Mouse (Mus musculus) embryonic facial prominence, embryonic 12.5 days (tissue): ENCODE measurements around the gene Cyfip2. TPM values are rescaled to one million over a fixed set of nuclear protein-coding genes. Genes with fewer than 3 reads are reported as not detected.

Source experiments
- ATAC-seq: fragments of 200-750 bp; cut with Nextera tagmentation; 2 replicates; pipeline ENCODE4 v1.8.0; 2017; ENCODE audit not compliant: insufficient number of reproducible peaks, insufficient read depth, low FRiP score, low TSS enrichment
- H3K27ac ChIP-seq: fragments of 300-500 bp; sonication (generic); 2 replicates; pipeline ENCODE4 v1.5.1; 2016; ENCODE audit warnings: mild to moderate bottlenecking
- H3K27me3 ChIP-seq: fragments of 300-500 bp; sonication (generic); 2 replicates; pipeline ENCODE4 v1.6.1; 2016; ENCODE audit warnings: mild to moderate bottlenecking, moderate library complexity
- H3K36me3 ChIP-seq: fragments of 300-500 bp; sonication (generic); 2 replicates; pipeline ENCODE4 v1.6.1; 2016; ENCODE audit warnings: mild to moderate bottlenecking
- H3K4me1 ChIP-seq: fragments of 300-500 bp; sonication (generic); 2 replicates; pipeline ENCODE4 v1.6.1; 2016
- H3K4me2 ChIP-seq: fragments of 300-500 bp; sonication (generic); replicated peaks from 2 replicates; pipeline ENCODE4 v1.6.1; 2016; ENCODE audit warnings: mild to moderate bottlenecking, moderate library complexity
- H3K4me3 ChIP-seq: fragments of 300-500 bp; sonication (generic); 2 replicates; pipeline ENCODE4 v1.5.1; 2016; ENCODE audit warnings: mild to moderate bottlenecking
- H3K9ac ChIP-seq: fragments of 300-500 bp; sonication (generic); 2 replicates; pipeline ENCODE4 v1.6.1; 2016; ENCODE audit warnings: mild to moderate bottlenecking, moderate library complexity
- H3K9me3 ChIP-seq: fragments of 300-500 bp; sonication (generic); 2 replicates; pipeline ENCODE4 v1.6.1; 2016; ENCODE audit warnings: mild to moderate bottlenecking, moderate library complexity
- WGBS: fragments of 180-500 bp; shearing (Covaris S2); methylation state at CpG from one replicate; pipeline ENCODE4 v1.1.7; 2016; 5-methylcytosine and 5-hydroxymethylcytosine counted together
- polyA plus RNA-seq: library from polyadenylated mRNA; unstranded; fragments of >200 nt; fragmentation: Nextera tagmentation; extraction: Ambion mirVana; gene quantifications from 2 replicates; pipeline ENCODE4 v1.2.1, GENCODE M21; 2016

The Cyfip2 gene
- polyA plus RNA-seq, 1 experiment from 2014 or later, result 16.0 TPM

DNA sequence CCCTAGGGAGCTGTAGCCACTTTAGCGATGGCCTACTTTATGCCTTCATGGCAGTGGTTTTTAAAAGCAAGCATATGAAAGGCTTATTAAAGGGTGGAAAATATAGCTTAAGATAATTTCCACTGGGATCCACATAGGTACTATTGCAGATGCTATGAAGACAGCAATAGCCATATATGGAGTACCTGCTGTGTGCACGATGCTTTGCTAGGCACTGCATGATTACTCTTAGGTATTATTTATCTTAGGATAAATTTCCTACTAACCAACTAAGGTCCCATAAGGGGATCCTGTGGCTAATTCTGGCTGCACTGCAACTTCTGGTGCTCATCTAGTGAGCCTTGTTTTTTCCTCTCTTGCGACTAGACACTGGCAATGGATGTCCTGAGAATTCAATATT, 64.3 kb downstream of the Cyfip2 start:
- Histone ChIP-seq H3K36me3 (peaks cover 7% of the 10 kb centered on the region; the same call in 1 of the 2 replicates), H3K4me3 (no peak overlapping the region), H3K9ac (no peak overlapping the region), H3K9me3 (no peaks in the 10 kb centered on the region), H3K27ac (no peak overlapping the region), H3K27me3 (no peaks in the 10 kb centered on the region), H3K4me2 (no peak overlapping the region), H3K4me1 (no peaks in the 10 kb centered on the region)
- no peak for ATAC-seq
- 89% methylated on average over 3 of the region's 3 CpGs for whole genome bisulfite sequencing

DNA sequence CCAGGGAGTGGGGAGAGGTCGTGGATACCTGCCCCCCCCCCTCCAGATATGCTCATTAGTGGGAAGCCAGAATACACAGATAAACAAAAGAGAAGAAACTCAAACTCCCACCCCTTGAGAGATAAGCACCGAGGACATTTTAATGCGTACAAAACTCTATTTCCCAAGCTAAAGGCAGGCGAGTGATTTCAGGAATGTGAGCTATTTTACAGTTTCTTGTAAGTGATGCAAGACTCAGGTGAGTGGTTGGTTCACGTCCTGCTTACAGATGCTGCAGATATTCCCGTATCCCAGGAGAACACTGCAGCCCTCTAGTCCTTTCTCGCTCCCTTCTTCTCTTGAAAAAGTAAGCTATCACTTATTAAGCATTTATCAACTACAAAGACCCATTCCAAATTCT, 66.3 kb downstream of the Cyfip2 start:
- WGBS, result 73% methylated on average over 7 of the region's 7 CpGs
- no peak for ATAC-seq
- peaks cover 7% of the 10 kb centered on the region; the same call in 1 of the 2 replicates for H3K36me3 ChIP-seq
- no peaks in the 10 kb centered on the region for H3K4me1 ChIP-seq
- H3K9ac ChIP-seq, result no peak overlapping the region
- H3K9me3 ChIP-seq, result no peaks in the 10 kb centered on the region
- no peak overlapping the region for H3K4me3 ChIP-seq
- no peak overlapping the region for H3K27ac ChIP-seq
- no peaks in the 10 kb centered on the region for H3K27me3 ChIP-seq
- H3K4me2 ChIP-seq, result no peak overlapping the region

DNA sequence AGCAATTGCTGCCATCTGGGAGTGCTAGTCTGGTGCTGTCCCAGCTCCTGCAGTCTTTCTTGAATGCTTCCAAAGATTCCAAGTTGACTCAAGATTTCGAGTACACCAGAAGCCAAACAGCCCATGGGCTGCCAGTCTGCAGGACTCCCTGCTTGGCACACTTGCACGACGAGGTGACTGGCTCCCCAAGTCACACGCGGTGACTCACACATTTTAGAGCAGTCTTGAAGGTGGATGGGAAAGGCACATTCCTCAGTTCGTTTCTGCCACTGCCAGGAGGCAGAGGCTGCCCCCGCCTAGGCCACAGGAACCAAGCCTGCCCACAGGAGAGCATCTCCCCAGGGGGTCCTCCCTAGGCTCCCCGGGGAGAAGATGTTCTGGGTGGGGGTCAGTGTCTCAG, 66.7 kb downstream of the Cyfip2 start:
- Histone ChIP-seq H3K36me3 (peaks cover 7% of the 10 kb centered on the region; the same call in 1 of the 2 replicates), H3K27me3 (no peaks in the 10 kb centered on the region), H3K4me2 (no peak overlapping the region), H3K4me1 (no peaks in the 10 kb centered on the region), H3K27ac (no peak overlapping the region), H3K9me3 (no peaks in the 10 kb centered on the region), H3K9ac (no peak overlapping the region), H3K4me3 (no peak overlapping the region)
- WGBS, result 72% methylated on average over 8 of the region's 8 CpGs
- ATAC-seq, result no peak

DNA sequence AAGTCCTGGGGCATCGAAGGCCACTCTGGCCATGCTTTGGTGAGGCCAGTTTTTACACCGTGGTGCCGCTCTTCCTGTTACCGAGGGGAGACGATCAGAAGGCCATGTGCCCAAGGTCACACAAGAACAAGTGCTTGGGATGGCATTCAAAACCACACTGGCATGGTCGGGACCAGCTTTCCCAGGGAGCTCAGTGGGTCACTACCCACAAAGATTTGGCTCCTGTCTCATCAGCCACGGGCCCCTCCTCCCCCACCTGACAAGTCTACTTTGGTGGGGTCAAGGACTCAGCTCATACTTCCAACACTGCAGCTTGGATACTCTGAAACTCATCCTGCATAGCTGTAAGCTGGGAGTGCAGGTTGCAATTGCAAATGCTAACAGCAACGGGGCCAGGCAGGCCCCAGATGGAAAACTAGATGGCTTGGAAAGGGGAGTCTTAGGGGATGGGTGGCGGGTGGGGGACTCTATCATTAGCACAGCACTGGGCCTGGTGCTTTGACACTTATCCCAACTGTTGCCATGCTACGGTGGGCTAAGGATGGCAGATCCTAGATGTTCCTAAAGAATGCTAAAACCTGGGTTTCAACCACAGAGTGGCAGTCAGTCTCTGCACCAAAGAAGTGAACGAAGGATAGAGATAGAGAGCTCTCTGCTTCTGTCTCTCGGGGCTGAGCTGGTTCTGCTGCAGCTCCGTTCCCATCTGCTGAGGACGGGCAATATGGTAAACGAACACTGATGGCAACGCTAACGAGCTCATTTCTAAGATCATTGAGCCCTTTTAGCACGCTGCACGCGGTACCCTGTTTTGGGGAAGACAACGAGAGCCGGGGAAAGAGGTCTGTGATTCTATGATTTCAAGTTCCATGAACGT, 67.7 kb downstream of the Cyfip2 start:
- Histone ChIP-seq H3K36me3 (peaks cover 7% of the 10 kb centered on the region; the same call in 1 of the 2 replicates), H3K9ac (no peak overlapping the region), H3K4me2 (no peak overlapping the region), H3K27ac (no peak overlapping the region), H3K4me3 (no peak overlapping the region), H3K4me1 (no peaks in the 10 kb centered on the region), H3K9me3 (no peaks in the 10 kb centered on the region), H3K27me3 (no peaks in the 10 kb centered on the region)
- no peak for ATAC-seq
- 88% methylated on average over 23 of the region's 23 CpGs for WGBS

DNA sequence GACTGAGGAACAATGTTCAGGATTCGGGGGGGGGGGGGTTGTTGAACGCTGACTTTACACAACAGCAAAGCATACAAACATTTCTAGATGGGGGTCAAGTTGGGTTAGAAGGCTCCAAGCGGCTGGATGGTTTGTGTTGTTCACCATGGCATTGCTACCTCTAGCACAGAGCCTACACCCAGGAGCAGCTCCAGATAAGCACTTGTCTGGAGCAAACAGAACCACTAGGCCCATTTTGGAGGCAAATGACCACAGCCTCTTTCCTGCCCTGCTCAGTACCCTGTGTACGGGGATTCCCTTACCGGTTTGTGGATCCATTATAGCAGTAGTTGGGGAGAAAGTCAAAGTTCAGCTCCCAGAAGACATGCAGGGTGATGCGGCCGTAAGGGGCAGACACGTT, 70.7 kb downstream of the Cyfip2 start:
- Histone ChIP-seq H3K4me1 (no peaks in the 10 kb centered on the region), H3K4me3 (no peak overlapping the region), H3K9ac (no peak overlapping the region), H3K27ac (no peak overlapping the region), H3K36me3 (peaks cover 2% of the 10 kb centered on the region; the same call in 1 of the 2 replicates), H3K4me2 (no peak overlapping the region), H3K27me3 (no peaks in the 10 kb centered on the region), H3K9me3 (no peaks in the 10 kb centered on the region)
- ATAC-seq, result no peak
- 88% methylated on average over 8 of the region's 8 CpGs for WGBS

DNA sequence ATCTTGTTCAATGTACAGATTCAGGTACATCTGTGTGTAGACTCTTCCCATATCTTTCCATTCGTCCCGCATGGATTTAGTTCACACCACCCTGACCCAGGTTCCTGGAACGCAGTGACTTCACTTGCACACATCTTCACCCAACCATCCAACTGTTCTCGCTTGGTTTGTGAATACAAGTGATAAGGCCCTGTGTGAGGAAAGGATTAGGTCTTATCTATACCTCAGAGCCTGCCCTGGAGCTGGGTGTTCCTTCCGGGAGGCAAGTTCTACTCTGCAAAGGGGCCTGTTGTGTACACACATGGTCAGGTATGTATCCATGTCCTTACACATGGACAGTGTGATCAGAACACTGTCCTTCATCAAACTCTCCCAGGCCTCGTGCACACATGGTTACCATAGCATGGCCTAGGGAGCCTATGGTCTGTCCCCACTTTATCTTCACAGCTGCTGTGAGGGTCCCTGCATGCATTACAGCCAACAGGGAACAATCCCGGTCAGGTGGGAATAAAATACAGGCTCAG, 71.4 kb downstream of the Cyfip2 start:
- H3K27ac ChIP-seq, result no peak overlapping the region
- no peak for ATAC-seq
- H3K9me3 ChIP-seq, result no peaks in the 10 kb centered on the region
- H3K9ac ChIP-seq, result no peak overlapping the region
- no peak overlapping the region for H3K4me2 ChIP-seq
- no peaks in the 10 kb centered on the region; the same call in 1 of the 2 replicates for H3K36me3 ChIP-seq
- no peak overlapping the region for H3K4me3 ChIP-seq
- H3K4me1 ChIP-seq, result no peaks in the 10 kb centered on the region
- H3K27me3 ChIP-seq, result no peaks in the 10 kb centered on the region
- WGBS, result 90% methylated on average over 7 of the region's 7 CpGs

DNA sequence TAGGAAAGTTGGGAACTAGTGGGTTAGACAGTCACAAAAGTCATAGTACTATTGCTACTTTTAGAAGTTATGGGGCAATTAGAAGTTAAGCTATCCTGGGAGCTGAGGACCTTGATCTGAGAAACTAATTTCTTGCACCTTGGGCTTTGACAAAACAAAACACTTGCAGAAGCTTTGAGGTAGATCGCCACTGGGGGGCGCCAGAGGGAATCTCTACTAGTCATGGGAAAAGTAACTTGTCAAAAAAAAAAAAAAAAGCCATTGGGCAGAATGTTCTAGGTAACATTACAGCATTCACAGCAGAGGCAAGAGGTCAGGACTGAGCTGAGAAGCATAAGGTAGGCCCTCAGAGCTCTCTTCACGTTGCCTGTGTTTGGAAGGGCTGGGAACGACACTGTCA, 75.7 kb downstream of the Cyfip2 start:
- Histone ChIP-seq H3K9ac (no peak overlapping the region), H3K4me1 (no peaks in the 10 kb centered on the region), H3K4me3 (no peak overlapping the region), H3K36me3 (no peaks in the 10 kb centered on the region; the same call in 1 of the 2 replicates), H3K27ac (no peak overlapping the region), H3K27me3 (no peaks in the 10 kb centered on the region), H3K4me2 (no peak overlapping the region), H3K9me3 (no peaks in the 10 kb centered on the region)
- ATAC-seq, result no peak
- WGBS, result 42% methylated on average over 4 of the region's 4 CpGs

DNA sequence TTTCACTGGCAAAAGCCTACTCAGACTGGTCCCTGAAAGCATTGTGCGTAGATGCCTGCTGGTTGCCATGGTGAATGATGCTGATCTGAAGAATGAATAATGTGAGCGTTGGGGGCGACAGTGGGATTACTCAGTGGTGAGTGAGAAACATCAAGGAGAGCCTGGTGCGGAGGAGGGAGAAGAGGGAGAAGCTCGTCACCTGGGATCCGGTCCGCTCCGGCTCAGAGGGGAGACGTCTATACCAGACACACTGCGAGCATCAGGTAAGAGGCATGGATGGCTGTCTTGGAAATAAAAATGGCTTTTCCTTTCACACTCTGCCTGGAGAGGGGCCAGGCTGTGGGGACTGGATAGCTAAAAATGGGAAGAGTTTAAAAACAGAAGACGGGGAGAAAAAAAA, 77.3 kb downstream of the Cyfip2 start, which contains the start of gene Fndc9:
TSS of gene Fndc9 (plus strand) at position 198 of the 400 bp plus-strand sequence.
- 79% methylated on average over 11 of the region's 11 CpGs for WGBS
- Histone ChIP-seq H3K36me3 (no peaks in the 10 kb centered on the region; the same call in 1 of the 2 replicates), H3K4me2 (no peak within 1 kb of the TSS), H3K27me3 (no peaks in the 10 kb centered on the region), H3K27ac (no peak within 1 kb of the TSS), H3K9me3 (no peaks in the 10 kb centered on the region), H3K4me1 (no peaks in the 10 kb centered on the region), H3K9ac (no peak within 1 kb of the TSS), H3K4me3 (no peak within 1 kb of the TSS)
- ATAC-seq, result no peak

DNA sequence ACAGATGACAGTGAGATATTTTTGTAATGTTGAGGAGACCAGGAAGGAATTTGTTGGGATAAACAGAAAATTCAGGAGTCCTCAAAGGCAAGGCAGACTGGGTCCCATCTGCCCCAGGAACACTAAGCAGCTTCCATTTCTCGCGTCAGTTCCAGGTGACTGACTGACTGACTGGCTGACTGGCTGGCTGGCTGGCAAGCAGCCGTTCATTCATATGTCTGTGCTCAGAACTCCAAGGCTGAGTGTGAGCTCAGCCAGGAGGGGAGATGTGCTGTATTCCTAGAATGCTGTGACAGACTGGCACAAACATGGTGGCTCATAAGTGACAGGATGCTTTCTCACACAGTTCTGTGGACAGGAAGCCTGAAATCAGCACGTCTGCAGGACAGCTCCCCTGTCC, 78.7 kb downstream of the Cyfip2 start:
- Histone ChIP-seq H3K4me3 (no peak overlapping the region), H3K27me3 (no peaks in the 10 kb centered on the region), H3K36me3 (no peaks in the 10 kb centered on the region), H3K9ac (no peak overlapping the region), H3K4me1 (no peaks in the 10 kb centered on the region), H3K27ac (no peak overlapping the region), H3K9me3 (no peaks in the 10 kb centered on the region), H3K4me2 (no peak overlapping the region)
- ATAC-seq, result no peak
- WGBS, result 79% methylated on average over 4 of the region's 4 CpGs

DNA sequence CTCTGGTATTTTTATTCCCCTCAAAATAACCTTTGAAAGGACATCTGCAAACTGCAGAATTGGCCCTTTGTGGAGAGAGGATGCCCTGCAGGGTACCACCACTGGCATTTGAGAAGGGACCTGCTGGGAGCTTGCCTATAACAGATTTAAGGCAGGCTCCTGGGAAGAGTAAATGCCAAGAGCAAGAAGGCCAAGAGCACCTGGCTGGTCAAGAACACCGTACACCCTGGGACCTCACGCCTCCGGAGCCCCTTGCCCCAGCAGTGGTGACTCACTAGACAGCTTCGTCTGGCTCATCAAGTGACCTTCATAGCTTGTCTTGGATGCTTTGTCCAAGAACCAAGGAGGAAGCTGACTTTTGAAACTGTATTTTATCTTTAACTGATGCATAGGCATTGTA, 79.9 kb downstream of the Cyfip2 start:
- WGBS, result 90% methylated on average over 4 of the region's 4 CpGs
- no peak overlapping the region for H3K27ac ChIP-seq
- no peaks in the 10 kb centered on the region for H3K4me1 ChIP-seq
- no peaks in the 10 kb centered on the region for H3K9me3 ChIP-seq
- H3K9ac ChIP-seq, result no peak overlapping the region
- no peak overlapping the region for H3K4me3 ChIP-seq
- H3K36me3 ChIP-seq, result no peaks in the 10 kb centered on the region
- no peak for ATAC-seq
- no peaks in the 10 kb centered on the region for H3K27me3 ChIP-seq
- H3K4me2 ChIP-seq, result no peak overlapping the region

DNA sequence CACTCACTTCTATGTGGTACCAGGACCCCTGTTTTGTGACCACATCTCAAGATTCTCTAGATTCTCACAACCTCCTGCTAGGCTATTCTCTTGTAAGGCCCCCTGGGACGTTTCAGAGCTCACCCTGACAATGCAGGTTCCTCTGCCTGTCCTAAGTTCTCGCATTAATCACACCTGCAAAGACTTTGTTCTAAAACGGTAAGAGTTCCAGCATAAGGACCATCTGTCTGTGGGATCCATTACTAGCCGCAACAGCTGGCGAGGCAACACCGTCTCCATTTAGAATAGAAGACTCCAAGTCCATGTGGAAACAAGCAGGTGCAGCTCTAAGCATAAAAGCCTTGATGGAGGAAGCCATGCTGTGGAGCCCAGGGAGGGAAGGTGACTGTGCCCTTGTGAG, 82.5 kb downstream of the Cyfip2 start:
- no peaks in the 10 kb centered on the region for H3K9me3 ChIP-seq
- no peak overlapping the region for H3K4me2 ChIP-seq
- 0 out of 2 replicates have a peak, but pooled peaks cover 4% of the 10 kb centered on the region for H3K4me1 ChIP-seq
- H3K36me3 ChIP-seq, result no peaks in the 10 kb centered on the region
- H3K27ac ChIP-seq, result no peak overlapping the region
- H3K9ac ChIP-seq, result no peak overlapping the region
- ATAC-seq, result no peak
- 65% methylated on average over 6 of the region's 6 CpGs for WGBS
- H3K4me3 ChIP-seq, result no peak overlapping the region
- H3K27me3 ChIP-seq, result no peaks in the 10 kb centered on the region

DNA sequence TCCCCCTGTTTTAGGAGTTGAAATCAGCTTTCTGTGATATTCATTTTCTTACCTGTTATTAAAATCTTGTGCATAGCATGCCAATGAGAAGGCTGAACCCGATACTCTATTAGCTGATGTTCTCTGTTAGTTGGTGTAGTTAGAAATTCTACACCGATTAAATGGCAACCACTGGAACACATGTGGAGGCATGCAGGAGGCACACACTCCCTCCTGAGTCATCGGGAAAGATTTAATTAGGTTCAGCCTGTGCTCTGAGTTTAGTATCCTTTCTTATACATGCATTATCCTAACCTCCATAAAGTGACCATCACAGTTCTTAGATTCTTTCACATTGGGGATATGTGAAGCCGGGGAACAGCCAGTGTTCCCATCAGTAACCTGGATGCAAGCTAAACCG, 87.3 kb downstream of the Cyfip2 start:
- Histone ChIP-seq H3K4me3 (no peak overlapping the region), H3K27me3 (no peaks in the 10 kb centered on the region), H3K4me1 (0 out of 2 replicates have a peak, but pooled peaks cover 4% of the 10 kb centered on the region), H3K4me2 (no peak overlapping the region), H3K36me3 (no peaks in the 10 kb centered on the region), H3K9ac (no peak overlapping the region), H3K27ac (no peak overlapping the region), H3K9me3 (no peaks in the 10 kb centered on the region)
- 63% methylated on average over 5 of the region's 5 CpGs for WGBS
- no peak for ATAC-seq
